Mouse (Mus musculus) liver, embryonic 14.5 days (tissue): ENCODE results near the gene Zfp78. TPM values are rescaled to one million over a fixed set of nuclear protein-coding genes. Genes with fewer than 3 reads are reported as not detected.

ENCODE experiments used
- ATAC-seq: fragments of 200-750 bp; cut with Nextera tagmentation; 2 replicates; pipeline ENCODE4 v1.8.0; 2017; ENCODE audit warnings: moderate number of reproducible peaks, mild to moderate bottlenecking, moderate library complexity; ENCODE audit not compliant: insufficient read depth
- DNase-seq, 3 experiments: peaks; one replicate each; pipeline ENCODE4 v3.0.0-alpha.2; 2012 to 2013; ENCODE audit warnings: low read depth in 3 of 3, low spot score in 3 of 3
- H3K27ac ChIP-seq: fragments of 300-500 bp; sonication (generic); 2 replicates; pipeline ENCODE4 v1.5.1; 2014; ENCODE audit warnings: moderate library complexity, mild to moderate bottlenecking, control low read depth, inconsistent platforms
- H3K27me3 ChIP-seq: fragments of 300-500 bp; sonication (generic); 2 replicates; pipeline ENCODE4 v1.6.1; 2014; ENCODE audit warnings: mild to moderate bottlenecking, low read length, moderate library complexity; ENCODE audit not compliant: control insufficient read depth, insufficient read depth
- H3K36me3 ChIP-seq: fragments of 300-500 bp; sonication (generic); replicated peaks from 2 replicates; pipeline ENCODE4 v1.6.1; 2014; ENCODE audit warnings: low read depth; ENCODE audit not compliant: control insufficient read depth, insufficient read depth
- H3K4me1 ChIP-seq, 2 experiments: fragments of 200-500 bp in 1 of 2; fragments of 300-500 bp in 1 of 2; sonication (generic) in 1 of 2; replicated peaks; 2 replicates each; pipeline ENCODE4 v1.6.1; 2012 to 2014; ENCODE audit warnings: antibody characterized with exemption in 1 of 2, inconsistent platforms in 1 of 2, low read length in 1 of 2; ENCODE audit not compliant: control insufficient read depth in 2 of 2, insufficient read depth in 2 of 2
- H3K4me2 ChIP-seq: fragments of 300-500 bp; sonication (generic); 2 replicates; pipeline ENCODE4 v1.6.1; 2014; ENCODE audit warnings: low read depth, mild to moderate bottlenecking, control low read depth, moderate library complexity
- H3K4me3 ChIP-seq, 2 experiments: fragments of 200-500 bp in 1 of 2; fragments of 300-500 bp in 1 of 2; sonication (generic) in 1 of 2; 2 replicates each; pipeline ENCODE4 v1.5.1; 2012 to 2014; ENCODE audit warnings: low read depth in 2 of 2, low read length in 2 of 2, mild to moderate bottlenecking in 2 of 2, control low read depth in 1 of 2, inconsistent platforms in 1 of 2, moderate library complexity in 1 of 2; ENCODE audit not compliant: insufficient read depth in 1 of 2
- H3K9ac ChIP-seq: fragments of 300-500 bp; sonication (generic); replicated peaks from 2 replicates; pipeline ENCODE4 v1.6.1; 2014; ENCODE audit warnings: mild to moderate bottlenecking, control low read depth, moderate library complexity
- H3K9me3 ChIP-seq: fragments of 300-500 bp; sonication (generic); 2 replicates; pipeline ENCODE4 v1.6.1; 2016; ENCODE audit warnings: low read length, mixed read lengths; ENCODE audit not compliant: control insufficient read depth
- CTCF ChIP-seq: IDR thresholded peaks from 2 replicates; pipeline ENCODE4 v1.5.1; 2016; ENCODE audit warnings: antibody characterized with exemption, low read depth, control low read depth
- EP300 ChIP-seq: IDR thresholded peaks from 2 replicates; pipeline ENCODE4 v1.6.1; 2016; ENCODE audit warnings: antibody characterized with exemption, low read depth
- WGBS: fragments of 180-500 bp; shearing (Covaris S2); extraction: QIAGEN DNeasy Blood & Tissue Kit; methylation state at CpG from one replicate; pipeline ENCODE4 v1.1.7; 2014; ENCODE audit not compliant: insufficient replicate concordance; 5-methylcytosine and 5-hydroxymethylcytosine counted together
- polyA plus RNA-seq, 2 experiments: library from polyadenylated mRNA; depleted of rRNA in 1 of 2; stranded (reverse) in 1 of 2; unstranded in 1 of 2; fragments of >200 nt; fragmentation: Nextera tagmentation in 1 of 2; extraction: Ambion mirVana in 1 of 2; gene quantifications; 2 replicates each; pipeline versions ENCODE4 v1.2.1 to v1.2.3; 2012 to 2014

The Zfp78 gene
- polyA plus RNA-seq, 2 experiments = 0.67 to 0.83 TPM

- Histone ChIP-seq H3K4me3 (peak within 1 kb of the TSS; percentile 57 to 76), H3K4me1 (0 out of 4 replicates have a peak, but pooled peaks cover 0 to 2% of the 10 kb centered on the region in 2 experiments), H3K27me3 (no peaks in the 10 kb centered on the region), H3K4me2 (peak within 1 kb of the TSS; percentile 60), H3K36me3 (no peaks in the 10 kb centered on the region), H3K27ac (no peak within 1 kb of the TSS), H3K9me3 (no peaks in the 10 kb centered on the region), H3K9ac (peak within 1 kb of the TSS; percentile 51)
- peak in 1 of 3 experiments; percentile 35 for DNase-seq
- under 1% methylated on average over 26 of the region's 26 CpGs for WGBS
- ATAC-seq = peak; percentile 81
- TF ChIP-seq CTCF = no peak
- TF ChIP-seq EP300 = no peak
Observed at GRCm38 (mm10) chr7:6343501-6344071, 19.5 kb upstream of the Zfp78 start, which contains the start of gene Gm3854. TSS of gene Gm3854 (plus strand) at chr7:6343759.

GRCm38 (mm10) chr7:6344124-6344523 lies 19.0 kb upstream of the Zfp78 start:
- no peaks in the 10 kb centered on the region for H3K27me3 ChIP-seq
- peak overlapping the region; percentile 57 to 76 for H3K4me3 ChIP-seq
- H3K4me2 ChIP-seq = peak overlapping the region; percentile 60
- TF ChIP-seq EP300 = no peak
- TF ChIP-seq CTCF = no peak
- H3K9me3 ChIP-seq = no peaks in the 10 kb centered on the region
- no peak for ATAC-seq
- H3K9ac ChIP-seq = no peak overlapping the region
- WGBS = 28% methylated on average over 10 of the region's 10 CpGs
- H3K36me3 ChIP-seq = no peaks in the 10 kb centered on the region
- H3K27ac ChIP-seq = no peak overlapping the region
- DNase-seq = no peak
- H3K4me1 ChIP-seq = 0 out of 4 replicates have a peak, but pooled peaks cover 0 to 2% of the 10 kb centered on the region in 2 experiments

- no peak overlapping the region for H3K4me3 ChIP-seq
- H3K4me1 ChIP-seq = peaks cover 10 to 17% of the 10 kb centered on the region in 2 experiments
- H3K27me3 ChIP-seq = no peaks in the 10 kb centered on the region
- H3K36me3 ChIP-seq = no peaks in the 10 kb centered on the region
- 57% methylated on average over 2 of the region's 2 CpGs for WGBS
- DNase-seq (no peak), ATAC-seq (no peak)
- no peak overlapping the region for H3K9ac ChIP-seq
- H3K9me3 ChIP-seq = no peaks in the 10 kb centered on the region
- TF ChIP-seq CTCF (no peak), EP300 (no peak)
- no peak overlapping the region for H3K27ac ChIP-seq
- no peak overlapping the region for H3K4me2 ChIP-seq
Observed at GRCm38 (mm10) chr7:6358121-6358520, 5.0 kb upstream of the Zfp78 start.

- Histone ChIP-seq H3K9ac (no peak overlapping the region), H3K4me2 (no peak overlapping the region), H3K27ac (no peak overlapping the region), H3K4me3 (no peak overlapping the region), H3K36me3 (no peaks in the 10 kb centered on the region), H3K27me3 (no peaks in the 10 kb centered on the region), H3K9me3 (no peaks in the 10 kb centered on the region), H3K4me1 (peaks cover 15 to 23% of the 10 kb centered on the region in 2 experiments)
- ATAC-seq = no peak
- peak in 2 of 3 experiments; percentile 44 to 68 for DNase-seq
- WGBS = 47% methylated on average over 10 of the region's 10 CpGs
- TF ChIP-seq EP300 = no peak
- peak; percentile 73 for TF ChIP-seq CTCF
Observed at GRCm38 (mm10) chr7:6358937-6359590, 4.0 kb upstream of the Zfp78 start.

GRCm38 (mm10) chr7:6360477-6361060 lies 2.5 kb upstream of the Zfp78 start:
- peaks cover 20 to 29% of the 10 kb centered on the region in 2 experiments for H3K4me1 ChIP-seq
- no peak overlapping the region for H3K27ac ChIP-seq
- H3K36me3 ChIP-seq = no peaks in the 10 kb centered on the region
- H3K27me3 ChIP-seq = no peaks in the 10 kb centered on the region
- H3K9me3 ChIP-seq = no peaks in the 10 kb centered on the region
- H3K9ac ChIP-seq = no peak overlapping the region
- ATAC-seq (peak; percentile 17; the same call in 1 of the 2 replicates), DNase-seq (peak in 1 of 3 experiments; percentile 37)
- H3K4me3 ChIP-seq = no peak overlapping the region
- H3K4me2 ChIP-seq = 0 out of 2 replicates have a peak overlapping the region, but pooled peaks have one; percentile 11
- WGBS = 8% methylated on average over 9 of the region's 9 CpGs
- no peak for TF ChIP-seq CTCF
- no peak for TF ChIP-seq EP300
